Mouse (Mus musculus) embryonic fibroblast, embryonic 13.5 days (primary cell): ENCODE measurements around the gene Mfsd2a.

ENCODE experiments used
- CTCF ChIP-seq: IDR thresholded peaks from 2 replicates; pipeline ENCODE4 v1.5.1; 2011; ENCODE audit warnings: mild to moderate bottlenecking, control low read depth, low read length, moderate library complexity, borderline replicate concordance; ENCODE audit not compliant: insufficient read depth
- POLR2A ChIP-seq: IDR thresholded peaks from 2 replicates; pipeline ENCODE4 v1.6.1; 2011; ENCODE audit warnings: low read depth, mild to moderate bottlenecking, control low read depth, low read length, moderate library complexity

DNA sequence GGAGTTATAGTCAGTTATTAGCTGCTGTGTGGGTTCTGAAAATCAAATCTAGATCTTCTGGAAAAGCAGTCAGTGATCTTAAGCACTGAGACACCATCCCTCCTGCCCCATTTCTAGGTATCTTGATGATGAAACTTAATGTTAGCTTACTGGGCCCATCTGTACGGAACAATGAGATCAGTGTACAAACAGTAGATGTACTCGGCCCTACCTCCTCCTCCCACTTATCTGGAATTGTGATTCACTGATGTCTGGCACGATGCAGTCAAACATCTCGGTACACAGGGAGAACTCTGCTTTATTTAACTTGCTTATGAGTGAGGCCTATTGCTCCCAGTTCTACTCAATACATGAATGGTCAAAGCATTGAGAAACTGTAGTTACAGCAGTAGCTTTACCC is 45.0 kb downstream of the Mfsd2a start:
- TF ChIP-seq CTCF: no peak
- TF ChIP-seq POLR2A: no peak
